Mouse (Mus musculus): ENCODE data around the gene 5430427O19Rik.

5430427O19Rik gene

DNA sequence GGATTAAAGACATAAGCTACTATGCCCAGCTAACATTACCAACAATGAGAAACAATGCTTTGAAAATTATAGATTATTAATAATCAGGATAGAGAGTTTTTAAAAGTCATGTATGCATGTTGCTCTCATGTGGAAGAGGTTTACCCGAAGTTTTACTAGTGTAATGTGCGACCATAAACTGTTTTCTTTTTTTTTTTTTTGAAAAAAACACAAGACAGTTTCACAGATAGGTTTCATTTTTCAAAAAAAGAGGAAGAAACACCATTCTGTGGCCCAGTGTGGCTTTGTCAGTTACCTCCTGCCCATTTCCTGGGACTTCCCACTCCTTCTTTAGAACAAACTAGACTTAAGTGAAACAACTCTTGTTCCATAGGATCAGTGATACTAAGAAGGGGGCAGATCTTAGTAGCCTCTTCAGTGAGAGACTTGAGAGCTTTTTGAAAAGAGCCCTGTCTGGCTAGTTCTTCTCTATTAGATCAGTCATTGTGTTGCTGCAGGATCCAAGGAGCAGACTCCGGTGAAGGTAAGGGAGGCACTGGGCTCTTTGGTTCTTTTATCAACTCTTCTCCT lies at the start of gene 5430427O19Rik:
Gene 5430427O19Rik, plus strand, starts transcription at position 441 of the 570 bp plus-strand sequence.
- no peak for DNase-seq (ENCODE audit: low read depth, low spot score)

DNA sequence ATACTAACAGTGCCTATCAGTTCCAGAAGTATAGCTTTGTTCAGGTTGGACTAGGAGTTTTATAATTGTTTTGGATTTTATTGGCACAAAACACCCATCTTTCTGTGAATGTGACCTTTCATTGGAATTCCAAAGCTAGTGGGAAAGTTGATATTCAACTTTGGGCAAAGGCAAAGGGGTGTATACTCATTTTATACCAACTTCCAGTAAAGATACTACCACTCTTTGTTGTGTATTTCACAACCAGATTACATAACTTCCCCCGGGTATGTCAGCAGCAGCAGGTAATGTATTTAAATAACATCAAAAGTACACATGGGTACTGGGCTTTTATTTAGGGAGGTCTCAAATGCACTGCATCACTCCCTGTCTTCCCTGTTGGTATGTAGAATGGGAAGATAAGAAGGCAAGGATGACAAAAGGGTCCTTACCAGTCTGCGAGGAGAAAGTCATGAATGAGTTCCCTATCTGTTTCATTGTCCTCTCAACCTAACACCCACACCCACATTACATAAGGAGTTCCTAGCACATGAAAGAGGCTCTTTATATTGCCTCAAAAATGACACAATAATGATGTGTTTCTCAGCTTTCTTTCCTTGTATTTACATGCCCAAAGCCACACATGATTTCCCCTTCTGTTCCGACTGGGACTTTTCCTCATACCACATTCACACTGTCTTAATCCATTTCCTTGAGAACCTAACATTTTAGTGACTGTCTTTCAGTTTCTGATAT lies 42.3 kb upstream of the 5430427O19Rik start:
- DNase-seq (ENCODE audit: low read depth, low spot score): no peak

DNA sequence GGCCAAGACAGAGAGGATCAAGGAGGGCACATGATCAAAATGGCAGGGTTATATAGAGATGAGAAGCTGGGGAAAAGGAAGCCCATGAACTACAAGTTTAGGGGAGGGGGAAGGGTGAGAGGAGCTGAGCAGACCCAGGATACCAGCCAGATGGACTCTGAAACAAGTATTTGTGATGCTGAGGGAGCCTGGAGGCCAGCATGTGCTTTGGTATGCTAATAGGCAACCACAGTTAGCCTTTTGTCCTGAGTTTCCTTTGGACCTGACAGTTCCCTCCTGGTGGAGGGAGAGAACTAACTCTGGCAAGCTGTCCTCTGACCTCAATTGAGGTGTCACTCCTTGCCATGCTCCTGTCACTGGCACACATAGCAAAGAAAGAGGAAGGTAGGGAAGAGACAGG lies 41.2 kb upstream of the 5430427O19Rik start:
- no peak for DNase-seq (ENCODE audit: low read depth, low spot score)

DNA sequence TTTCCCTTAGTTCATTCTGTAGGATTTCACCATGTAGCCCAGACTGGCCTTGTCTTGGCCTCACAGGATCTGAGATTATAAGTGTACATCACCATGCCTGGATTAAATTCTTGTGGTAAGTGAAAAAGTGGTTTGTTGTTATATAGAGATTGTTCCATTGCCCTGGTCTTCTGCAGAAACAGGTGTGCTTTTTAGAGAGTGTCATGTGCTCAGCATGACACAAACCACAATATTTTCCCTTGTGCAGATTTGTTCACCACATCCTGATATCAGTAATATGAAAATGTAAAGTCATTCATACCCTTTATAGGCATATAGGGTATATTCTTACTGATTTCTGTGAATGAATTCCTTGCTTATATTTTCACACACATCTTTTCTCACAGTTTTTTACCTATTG lies 31.0 kb upstream of the 5430427O19Rik start:
- no peak for DNase-seq (ENCODE audit: low read depth, low spot score)

DNA sequence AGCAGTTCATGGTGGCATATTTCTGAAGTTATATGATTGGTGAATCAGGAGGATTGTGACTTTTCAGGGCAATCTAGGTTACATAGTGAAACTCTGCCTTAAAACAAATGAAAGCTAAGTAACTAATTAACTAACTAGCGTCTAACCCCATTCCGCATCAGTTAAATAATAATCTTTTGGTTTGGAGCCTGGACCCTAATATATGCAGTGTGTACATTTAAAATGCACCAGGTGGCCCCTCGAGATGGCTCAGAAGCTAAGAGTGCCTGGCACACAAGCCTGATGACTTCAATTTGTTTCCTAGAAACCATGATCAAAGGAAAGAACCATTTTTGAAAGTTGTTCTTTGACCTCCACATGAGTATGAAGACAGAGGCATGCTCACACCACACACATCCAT lies 14.2 kb upstream of the 5430427O19Rik start:
- DNase-seq (ENCODE audit: low read depth, low spot score): no peak

DNA sequence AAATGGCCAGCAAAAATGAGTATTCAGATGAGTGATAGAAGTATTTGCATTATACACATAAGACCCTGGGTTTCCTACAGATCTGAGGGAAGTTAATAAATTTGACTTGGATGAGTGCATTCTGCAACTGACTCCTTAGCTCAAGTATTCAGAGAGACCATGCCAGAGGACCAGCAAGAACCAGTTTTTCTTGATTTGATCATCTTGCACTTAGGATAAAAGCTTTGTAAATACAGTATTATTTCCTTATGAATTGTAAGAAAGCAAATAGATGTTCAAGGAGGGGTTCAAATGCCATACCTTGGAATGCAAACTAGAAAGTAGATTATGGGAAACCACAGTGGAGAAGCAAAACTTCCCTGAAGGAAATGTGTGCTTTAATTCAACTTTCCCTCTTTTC lies 13.0 kb upstream of the 5430427O19Rik start:
- DNase-seq (ENCODE audit: low read depth, low spot score): no peak

DNA sequence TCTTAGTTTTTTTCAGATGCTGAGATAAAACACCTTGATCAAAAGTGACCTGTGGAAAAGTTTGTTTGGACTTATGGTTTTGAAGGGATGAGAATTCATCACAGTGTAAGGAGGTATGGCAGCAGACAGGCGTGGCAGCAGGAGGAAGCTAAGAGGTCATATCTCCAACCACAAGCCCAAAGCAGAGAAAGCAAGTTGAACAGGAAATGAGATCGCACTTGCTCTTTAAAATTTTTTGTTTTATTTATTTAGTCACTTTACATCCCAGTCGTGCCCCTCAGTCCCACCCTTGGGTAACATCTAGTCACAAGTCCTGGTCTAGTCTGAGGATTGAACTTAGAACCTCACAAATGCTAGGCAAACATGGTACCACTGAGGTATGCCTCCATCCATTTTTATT lies 2.1 kb upstream of the 5430427O19Rik start:
- DNase-seq (ENCODE audit: low read depth, low spot score): no peak

DNA sequence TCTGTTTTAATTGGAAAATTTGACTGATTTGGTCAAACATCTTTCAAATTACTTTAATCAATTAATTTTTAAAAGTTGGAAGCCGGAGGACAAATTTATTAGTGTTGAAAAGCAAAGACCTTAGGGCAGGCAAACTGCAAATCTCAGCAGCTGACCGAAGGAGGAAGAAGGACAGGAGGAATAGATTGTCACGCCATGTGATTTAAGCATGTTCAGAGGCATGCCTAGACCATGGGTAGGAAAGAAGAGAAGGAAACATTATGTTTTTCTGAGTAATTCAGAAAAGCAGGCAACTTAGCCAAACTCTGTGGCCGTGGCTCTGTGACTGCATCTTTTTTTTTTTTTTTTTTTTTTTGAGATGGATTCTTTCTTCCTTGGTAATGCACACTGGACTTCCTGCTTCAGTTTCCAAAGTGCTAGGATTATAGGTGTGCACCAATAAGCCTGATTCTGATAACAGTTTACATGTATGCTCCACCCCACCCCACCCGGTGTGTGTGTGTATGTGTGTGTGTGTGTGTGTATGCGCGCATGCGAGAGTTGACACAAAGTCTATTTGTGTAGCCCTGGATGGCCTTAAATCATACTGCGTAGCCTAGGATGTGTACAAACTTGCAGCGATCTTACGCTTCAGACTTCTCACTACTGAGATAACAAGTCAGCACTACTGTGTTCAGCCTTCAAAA lies 1.4 kb downstream of the 5430427O19Rik start:
- DNase-seq (ENCODE audit: low read depth, low spot score): no peak

DNA sequence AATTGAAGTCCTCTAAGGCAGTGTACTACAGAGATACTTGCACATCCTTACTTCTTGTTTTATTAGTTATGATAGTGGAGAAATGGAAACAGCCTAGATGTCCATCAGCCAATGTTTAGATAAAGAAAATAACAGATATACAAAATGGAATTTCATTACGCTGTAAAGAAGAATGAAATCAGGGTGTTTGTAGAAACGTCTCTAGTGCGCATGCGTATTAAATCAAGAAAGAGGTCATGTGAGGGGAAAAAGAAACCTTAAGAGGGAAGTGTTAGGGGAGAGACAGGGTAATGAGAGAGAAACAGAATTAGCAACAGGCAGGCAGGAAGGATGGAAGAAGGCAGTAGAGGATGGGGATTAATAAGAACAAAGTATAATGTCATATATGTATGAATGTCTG lies 4.2 kb downstream of the 5430427O19Rik start:
- no peak for DNase-seq (ENCODE audit: low read depth, low spot score)

GRCm38 (mm10) chrX:85875951-85876350 lies 5.8 kb downstream of the 5430427O19Rik start:
- no peak for DNase-seq (ENCODE audit: low read depth, low spot score)

- DNase-seq (ENCODE audit: low read depth, low spot score): no peak
Observed at GRCm38 (mm10) chrX:85877747-85878146, 7.6 kb downstream of the 5430427O19Rik start.

DNA sequence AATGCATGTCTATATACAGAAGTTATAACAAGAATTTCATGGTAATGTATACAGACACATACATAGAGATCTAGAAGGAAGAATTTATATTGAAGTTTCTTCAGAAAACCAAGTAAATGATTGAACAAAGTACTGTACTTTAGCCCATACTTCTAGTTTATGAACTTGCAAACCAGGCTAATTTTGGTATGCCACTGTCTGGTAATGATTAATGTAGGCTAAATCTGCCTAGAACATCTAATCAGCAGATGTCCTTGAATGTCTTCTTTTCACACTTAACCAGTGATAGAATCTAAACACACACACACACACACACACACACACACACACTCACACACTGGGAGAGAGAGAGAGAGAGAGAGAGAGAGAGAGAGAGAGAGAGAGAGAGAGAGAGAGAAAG lies 8.1 kb downstream of the 5430427O19Rik start:
- DNase-seq (ENCODE audit: low read depth, low spot score): no peak

DNA sequence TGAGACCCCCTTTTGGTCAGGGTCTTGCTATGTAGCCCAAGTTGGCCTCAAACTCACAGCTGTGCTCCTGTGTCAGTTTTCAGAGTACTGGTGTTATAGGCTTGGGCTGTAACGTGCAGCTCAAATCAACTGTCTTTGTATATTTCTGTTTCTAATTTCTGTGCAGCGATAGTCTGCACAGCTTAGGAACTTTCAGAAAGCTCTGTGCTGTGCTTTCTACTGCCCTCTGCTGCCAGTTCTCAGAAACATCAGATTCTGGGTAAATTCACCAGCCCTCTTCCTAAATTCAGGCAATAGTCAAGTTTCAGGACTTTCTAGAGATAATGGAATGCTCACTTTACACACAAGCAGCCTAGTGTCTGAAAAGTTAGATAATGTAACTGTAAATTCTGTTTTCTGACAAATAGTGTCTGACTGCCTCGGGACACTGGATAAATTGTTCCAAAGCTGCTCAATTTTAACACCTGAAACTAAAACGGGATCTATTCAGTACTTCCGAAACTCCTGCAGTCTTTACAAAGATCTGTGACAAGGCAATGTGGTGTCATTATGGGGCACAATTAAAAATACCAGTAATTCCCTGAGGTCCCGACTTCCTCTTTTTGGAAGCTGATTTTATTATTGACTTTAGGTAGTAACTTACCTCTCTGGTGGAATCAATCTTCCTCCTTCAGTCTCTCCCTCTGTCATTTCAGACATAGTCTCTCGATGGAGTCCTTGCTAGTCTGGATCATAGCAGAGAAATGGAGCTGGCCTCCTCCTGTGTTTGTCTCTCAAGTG lies 9.2 kb downstream of the 5430427O19Rik start:
- peak; percentile 18 for DNase-seq (ENCODE audit: low read depth, low spot score)

GRCm38 (mm10) chrX:85886651-85887050 lies 16.5 kb downstream of the 5430427O19Rik start:
- no peak for DNase-seq (ENCODE audit: low read depth, low spot score)

- no peak for DNase-seq (ENCODE audit: low read depth, low spot score)
Observed at GRCm38 (mm10) chrX:85901195-85901594, 31.0 kb downstream of the 5430427O19Rik start.

DNA sequence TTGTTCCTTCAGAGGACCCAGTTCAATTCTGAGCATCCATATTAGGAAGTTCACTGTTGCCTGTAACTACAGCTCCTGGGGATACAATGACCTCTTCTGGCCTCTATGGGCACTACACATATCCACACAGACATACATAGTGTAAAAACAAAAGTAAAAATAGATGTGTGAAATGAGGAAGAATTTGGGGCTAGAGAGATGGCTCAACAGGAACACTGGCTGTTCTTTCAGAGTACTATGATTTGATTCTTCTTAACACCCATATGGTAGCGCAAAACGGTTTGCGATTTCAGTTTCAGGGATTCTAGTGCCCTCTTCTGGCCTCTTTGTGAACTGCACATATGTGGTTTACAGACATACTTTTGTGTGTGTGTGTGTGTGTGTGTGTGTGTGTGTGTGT lies 48.9 kb downstream of the 5430427O19Rik start:
- no peak for DNase-seq (ENCODE audit: low read depth, low spot score)

GRCm38 (mm10) chrX:85932991-85933390 lies 62.8 kb downstream of the 5430427O19Rik start:
- DNase-seq (ENCODE audit: low read depth, low spot score): no peak
